Mouse (Mus musculus) olfactory bulb, adult 2 months (tissue): ENCODE results near the gene Tie1.

Experiments used
- CTCF ChIP-seq: fragments of 200-500 bp; IDR thresholded peaks from 2 replicates; pipeline ENCODE4 v1.5.1; 2012; ENCODE audit warnings: low read depth, mild to moderate bottlenecking, low read length, moderate library complexity; ENCODE audit not compliant: insufficient read depth
- POLR2A ChIP-seq: fragments of 200-500 bp; IDR thresholded peaks from 2 replicates; pipeline ENCODE4 v1.6.1; 2012; ENCODE audit warnings: mild to moderate bottlenecking, low read depth, low read length, moderate library complexity; ENCODE audit not compliant: insufficient read depth

- TF ChIP-seq CTCF (peak; percentile 20; the same call in 1 of the 2 replicates), POLR2A (peak; percentile 42; the same call in 1 of the 2 replicates)
Observed at GRCm38 (mm10) chr4:118427768-118428451, 62.0 kb downstream of the Tie1 start, which contains the start of gene Elovl1.
